Comparison of ENCODE assay signal across 29 mouse cellular contexts in the genomic region with DNA sequence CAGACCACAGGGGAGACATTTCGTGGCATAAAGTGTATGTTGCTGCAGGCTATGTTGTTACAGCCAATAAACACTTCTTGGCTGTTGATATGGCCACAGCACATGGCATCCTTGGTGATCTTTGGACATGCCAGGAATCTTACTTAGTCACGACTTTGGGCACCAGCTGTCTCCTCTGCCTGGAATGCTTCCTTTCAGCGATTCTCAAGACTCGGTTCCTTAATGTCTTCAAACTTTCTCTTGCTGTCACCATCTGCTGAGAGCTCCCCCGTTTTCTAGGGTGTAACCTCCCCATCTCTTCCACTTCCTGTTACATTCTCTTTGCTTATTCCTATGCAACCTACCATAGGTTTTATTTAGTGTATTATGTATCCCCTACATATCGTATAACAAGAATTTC. TPM values are rescaled to one million over a fixed set of nuclear protein-coding genes. Genes with fewer than 3 reads are reported as not detected.
"Had no signal": no experiment of that assay in that cellular context is flagged by ENCODE, and none has a peak within 500 bp of the region (broad histone marks: within the 10 kb centered on the region; RNA-seq: fewer than 3 reads in every experiment).

No protein-coding gene starts in this region.

- H3K27me3 ChIP-seq: embryonic facial prominence, embryonic 15.5 days; forebrain, embryonic 15.5 days had no signal

- H3K36me3 ChIP-seq: embryonic facial prominence, embryonic 10.5 days; embryonic facial prominence, embryonic 12.5 days; embryonic facial prominence, embryonic 13.5 days; embryonic facial prominence, embryonic 15.5 days; forebrain, embryonic 10.5 days; forebrain, embryonic 12.5 days; forebrain, embryonic 15.5 days had no signal

- DNase-seq: cerebellum, adult 2 months; cerebellum, adult 8-10 months; cerebellum, adult 9-10 months; cerebellum, adult 9-11 months; cerebellum, postnatal 10 days; cerebellum, postnatal 14 days; cerebellum, postnatal 25 days; cerebellum, postnatal 36 days; embryo, embryonic 11 days; forebrain, postnatal 0 days; gastrocnemius, adult 2 months; gastrocnemius, postnatal 10 days; gastrocnemius, postnatal 14 days; gastrocnemius, postnatal 25 days; gastrocnemius, postnatal 36 days; heart, adult 18-20 months; heart, adult 2 months had no signal

- ATAC-seq: forebrain, embryonic 13.5 days; forebrain, embryonic 14.5 days; forebrain, embryonic 15.5 days; forebrain, embryonic 16.5 days; forebrain, postnatal 0 days had no signal

- H3K27ac ChIP-seq: embryonic facial prominence, embryonic 10.5 days; embryonic facial prominence, embryonic 12.5 days; embryonic facial prominence, embryonic 13.5 days; embryonic facial prominence, embryonic 15.5 days; forebrain, embryonic 10.5 days; forebrain, embryonic 12.5 days; forebrain, embryonic 13.5 days; forebrain, embryonic 15.5 days; gastrocnemius, adult 2 months; heart, adult 2 months had no signal

- H3K4me3 ChIP-seq: embryonic facial prominence, embryonic 10.5 days; embryonic facial prominence, embryonic 12.5 days; embryonic facial prominence, embryonic 13.5 days; embryonic facial prominence, embryonic 15.5 days; erythroblast, embryonic 14.5 days; forebrain, embryonic 10.5 days; forebrain, embryonic 12.5 days; forebrain, embryonic 13.5 days; forebrain, embryonic 15.5 days; gastrocnemius, adult 2 months; heart, adult 2 months had no signal

- H3K4me1 ChIP-seq: embryonic facial prominence, embryonic 13.5 days; embryonic facial prominence, embryonic 15.5 days; forebrain, embryonic 12.5 days; forebrain, embryonic 13.5 days; forebrain, embryonic 15.5 days had no signal

RNA-seq across cellular contexts. Expression of a gene that starts 22.3 kb away (rescaled TPM):
- polyA plus RNA-seq: embryonic facial prominence, embryonic 10.5 days; erythroblast, embryonic 14.5 days; forebrain, embryonic 11.5 days; forebrain, embryonic 12.5 days; forebrain, embryonic 13.5 days; forebrain, embryonic 14.5 days had no signal
